Mouse (Mus musculus): ENCODE measurements at regions not wholly inside any gene's neighbourhood (a gene's known extent, or its start where the extent isn't known, plus 50 kb on each side); places are given as distances from the start of the nearest gene placed in this dataset.

- no peak for DNase-seq (ENCODE audit: low spot score)
Measured at GRCm38 (mm10) chr1:158161533-158161932, 194.6 kb downstream of the Brinp2 start.

GRCm38 (mm10) chr1:158163411-158163810 is 192.7 kb downstream of the Brinp2 start:
- DNase-seq (ENCODE audit: low spot score), result no peak

GRCm38 (mm10) chr1:158170006-158170405 is 186.1 kb downstream of the Brinp2 start:
- DNase-seq (ENCODE audit: low spot score), result no peak

GRCm38 (mm10) chr1:158180095-158180494 is 176.0 kb downstream of the Brinp2 start:
- peak; percentile 50 for DNase-seq (ENCODE audit: low spot score)

GRCm38 (mm10) chr1:158181296-158181695 is 174.8 kb downstream of the Brinp2 start:
- no peak for DNase-seq (ENCODE audit: low spot score)

- DNase-seq (ENCODE audit: low spot score), result no peak
Measured at GRCm38 (mm10) chr1:158187651-158188050, 168.5 kb downstream of the Brinp2 start.

GRCm38 (mm10) chr1:158192841-158193551 is 163.1 kb downstream of the Brinp2 start:
- no peak for DNase-seq (ENCODE audit: low spot score)

GRCm38 (mm10) chr1:158193968-158194565 is 162.1 kb downstream of the Brinp2 start:
- DNase-seq (ENCODE audit: low spot score), result no peak

Measured in MN1 (cell line).